Mouse (Mus musculus): ENCODE results near the gene Pld5. TPM values are rescaled to one million over a fixed set of nuclear protein-coding genes. Genes with fewer than 3 reads are reported as not detected.

Gene Pld5
- total RNA-seq (2023): not detected

GRCm38 (mm10) chr1:176274667-176275610, at the start of gene Pld5:
Gene Pld5 (minus strand): TSS chr1:176275312.

GRCm38 (mm10) chr1:175979014-175979413, 296.1 kb downstream of the Pld5 start, which contains the start of gene Rbm8a2:
Gene Rbm8a2 (minus strand): TSS chr1:175979114.

GRCm38 (mm10) chr1:175920029-175920428, 355.1 kb downstream of the Pld5 start, which contains the start of gene Gm38100:
Gene Gm38100 (plus strand): TSS chr1:175920329.

All from CD4-positive naive resting alpha-beta T cell, adult 57 days (primary cell).